Mouse (Mus musculus) kidney, embryonic 16.5 days (tissue): ENCODE results near the gene Rab40c. TPM values are rescaled to one million over a fixed set of nuclear protein-coding genes. Genes with fewer than 3 reads are reported as not detected.

Experiments
- ATAC-seq: fragments of 200-750 bp; cut with Nextera tagmentation; 2 replicates; pipeline ENCODE4 v1.8.0; 2017; ENCODE audit warnings: moderate TSS enrichment; ENCODE audit not compliant: low FRiP score, low TSS enrichment
- H3K27ac ChIP-seq: fragments of 300-500 bp; sonication (generic); 2 replicates; pipeline ENCODE4 v1.5.1; 2014; ENCODE audit warnings: low read length
- H3K27me3 ChIP-seq: fragments of 300-500 bp; sonication (generic); 2 replicates; pipeline ENCODE4 v1.6.1; 2014; ENCODE audit warnings: low read length, control low read depth, mixed read lengths; ENCODE audit not compliant: insufficient read depth
- H3K36me3 ChIP-seq: fragments of 300-500 bp; sonication (generic); 2 replicates; pipeline ENCODE4 v1.6.1; 2014; ENCODE audit warnings: low read length, control low read depth, mixed read lengths; ENCODE audit not compliant: insufficient read depth
- H3K4me1 ChIP-seq: fragments of 300-500 bp; sonication (generic); 2 replicates; pipeline ENCODE4 v1.6.1; 2014; ENCODE audit warnings: low read length, control low read depth, mixed read lengths; ENCODE audit not compliant: insufficient read depth
- H3K4me2 ChIP-seq: fragments of 300-500 bp; sonication (generic); replicated peaks from 2 replicates; pipeline ENCODE4 v1.6.1; 2014; ENCODE audit warnings: low read depth, low read length
- H3K4me3 ChIP-seq: fragments of 300-500 bp; sonication (generic); 2 replicates; pipeline ENCODE4 v1.5.1; 2014; ENCODE audit warnings: mild to moderate bottlenecking, low read length
- H3K9ac ChIP-seq: fragments of 300-500 bp; sonication (generic); replicated peaks from 2 replicates; pipeline ENCODE4 v1.6.1; 2014; ENCODE audit warnings: low read length
- H3K9me3 ChIP-seq: fragments of 300-500 bp; sonication (generic); 2 replicates; pipeline ENCODE4 v1.6.1; 2016; ENCODE audit warnings: low read length, control low read depth
- WGBS: fragments of 180-500 bp; shearing (Covaris S2); extraction: QIAGEN DNeasy Blood & Tissue Kit; methylation state at CpG from one replicate; pipeline ENCODE4 v1.1.7; 2014; 5-methylcytosine and 5-hydroxymethylcytosine counted together
- polyA plus RNA-seq: library from polyadenylated mRNA; unstranded; fragments of >200 nt; fragmentation: Nextera tagmentation; extraction: Ambion mirVana; gene quantifications from 2 replicates; pipeline ENCODE4 v1.2.1, GENCODE M21; 2015

The Rab40c gene
- polyA plus RNA-seq: 33.5 and 33.7 TPM in 2 replicates

DNA sequence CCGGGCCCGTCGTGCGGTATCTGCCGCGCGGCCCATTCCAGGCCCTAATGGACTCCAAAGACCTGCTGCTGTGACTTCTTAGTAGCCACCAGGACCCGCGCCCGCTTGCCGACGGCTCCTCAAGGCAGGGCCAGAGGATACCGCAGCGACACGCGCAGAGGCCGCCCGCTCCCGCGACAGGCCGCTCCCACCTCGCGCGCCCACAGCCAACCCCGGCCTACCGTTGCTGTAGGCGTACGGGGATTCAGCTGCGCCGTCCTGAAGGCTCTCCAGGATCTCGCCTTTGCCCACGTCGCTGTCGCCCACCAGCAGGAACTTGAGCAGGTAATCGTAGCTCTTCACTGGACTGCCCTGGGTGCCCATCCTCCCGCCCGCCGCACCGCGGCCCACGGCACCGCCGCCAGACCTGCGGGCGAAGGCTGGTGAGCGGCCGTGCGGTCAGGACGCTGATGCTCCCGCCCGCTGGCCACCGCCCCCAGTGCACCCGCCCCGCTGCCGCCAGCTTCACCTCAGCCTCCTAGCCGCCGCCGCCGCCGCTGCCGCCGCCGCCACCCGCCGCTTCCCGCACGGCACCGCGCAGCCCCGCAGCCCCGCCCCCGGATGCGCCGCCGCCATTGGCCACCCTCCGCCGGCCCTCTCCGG, at the start of gene Rab40c:
TSS of gene Rab40c (minus strand) at position 584 of the 642 bp plus-strand sequence.
- H3K4me1 ChIP-seq: peaks cover 12% of the 10 kb centered on the region
- peak within 1 kb of the TSS; percentile 84 for H3K9ac ChIP-seq
- no peak for ATAC-seq
- peak within 1 kb of the TSS; percentile 69 for H3K4me2 ChIP-seq
- no peaks in the 10 kb centered on the region for H3K36me3 ChIP-seq
- under 1% methylated on average over 59 of the region's 78 CpGs for WGBS
- H3K4me3 ChIP-seq: peak within 1 kb of the TSS; percentile 93
- H3K27ac ChIP-seq: peak within 1 kb of the TSS; percentile 97
- H3K9me3 ChIP-seq: no peaks in the 10 kb centered on the region
- H3K27me3 ChIP-seq: no peaks in the 10 kb centered on the region

DNA sequence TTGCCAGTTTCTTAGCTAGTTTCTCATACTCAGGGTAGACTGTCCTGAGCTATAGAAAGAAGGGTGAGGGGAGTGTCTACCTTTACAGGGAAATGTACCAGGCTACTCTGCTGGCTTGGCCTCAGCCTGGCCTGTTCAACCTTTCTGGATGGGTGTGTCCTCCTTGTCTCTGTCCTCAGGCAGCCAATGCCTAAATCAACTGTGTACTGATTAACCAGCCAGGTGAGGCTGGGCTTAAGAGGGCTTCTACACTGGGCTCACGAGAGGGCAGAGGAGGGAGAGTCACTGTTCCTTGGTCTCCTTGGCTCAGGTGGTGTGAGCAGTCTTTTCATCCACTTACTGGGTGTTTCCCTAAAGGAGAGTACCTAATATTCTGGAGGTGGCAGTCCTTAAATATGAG, 48.6 kb upstream of the Rab40c start:
- Histone ChIP-seq H3K4me1 (peaks cover 9% of the 10 kb centered on the region), H3K36me3 (peaks cover 7% of the 10 kb centered on the region; the same call in 1 of the 2 replicates), H3K9me3 (no peaks in the 10 kb centered on the region), H3K4me3 (no peak overlapping the region), H3K9ac (no peak overlapping the region), H3K4me2 (no peak overlapping the region), H3K27me3 (no peaks in the 10 kb centered on the region), H3K27ac (peak overlapping the region; percentile 43; the same call in 1 of the 2 replicates)
- 29% methylated on average over 1 of the region's 1 CpGs for WGBS
- ATAC-seq: peak; percentile 90

DNA sequence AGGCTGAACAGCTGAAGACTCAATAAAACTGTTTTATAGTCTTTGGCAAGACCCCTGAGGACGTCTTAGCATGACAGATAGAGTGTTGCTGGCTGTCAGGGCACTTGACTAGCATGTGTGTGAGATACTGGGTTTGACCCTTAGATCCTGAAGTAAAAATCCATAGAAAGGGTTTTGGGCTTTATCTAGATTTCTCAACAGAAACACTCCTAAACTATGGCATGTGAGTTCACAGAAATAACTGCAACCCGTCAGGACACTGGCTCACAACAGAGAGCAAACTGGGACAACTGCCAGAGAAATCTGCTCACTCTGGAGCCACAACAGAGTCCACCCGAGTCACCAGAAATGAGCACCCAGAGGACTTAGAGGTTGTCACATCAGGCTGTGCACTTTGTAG, 48.1 kb upstream of the Rab40c start:
- ATAC-seq: peak; percentile 24; the same call in 1 of the 2 replicates
- Histone ChIP-seq H3K27me3 (no peaks in the 10 kb centered on the region), H3K4me1 (peaks cover 9% of the 10 kb centered on the region), H3K36me3 (peaks cover 12% of the 10 kb centered on the region; the same call in 1 of the 2 replicates), H3K27ac (peak overlapping the region; percentile 43; the same call in 1 of the 2 replicates), H3K4me3 (no peak overlapping the region), H3K9me3 (no peaks in the 10 kb centered on the region), H3K9ac (no peak overlapping the region), H3K4me2 (no peak overlapping the region)
- 43% methylated on average over 3 of the region's 3 CpGs for WGBS

DNA sequence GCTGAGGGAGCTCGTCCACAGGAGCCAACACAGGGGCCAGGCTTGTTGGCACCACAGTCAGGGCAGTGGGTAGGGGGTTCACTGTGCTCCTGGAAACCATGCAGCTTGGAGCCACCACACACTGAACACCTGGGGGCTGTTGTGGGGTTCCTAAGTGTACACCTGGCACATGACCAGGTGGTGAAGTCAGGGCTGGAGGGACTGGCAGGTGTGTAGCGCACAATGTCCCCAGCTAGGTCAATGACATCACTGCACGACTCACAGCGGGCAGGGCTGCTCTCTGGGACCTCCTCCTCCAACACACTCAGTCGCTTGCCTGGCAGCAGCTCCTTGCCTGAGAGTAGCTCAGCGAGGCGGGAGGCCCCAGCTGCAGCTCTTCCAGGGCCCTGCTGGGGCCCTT, 44.7 kb upstream of the Rab40c start:
- Histone ChIP-seq H3K27me3 (no peaks in the 10 kb centered on the region), H3K27ac (no peak overlapping the region), H3K4me2 (no peak overlapping the region), H3K9ac (no peak overlapping the region), H3K4me1 (peaks cover 9% of the 10 kb centered on the region), H3K4me3 (no peak overlapping the region), H3K9me3 (no peaks in the 10 kb centered on the region), H3K36me3 (peaks cover 25% of the 10 kb centered on the region; the same call in 1 of the 2 replicates)
- 89% methylated on average over 7 of the region's 7 CpGs for WGBS
- ATAC-seq: no peak

DNA sequence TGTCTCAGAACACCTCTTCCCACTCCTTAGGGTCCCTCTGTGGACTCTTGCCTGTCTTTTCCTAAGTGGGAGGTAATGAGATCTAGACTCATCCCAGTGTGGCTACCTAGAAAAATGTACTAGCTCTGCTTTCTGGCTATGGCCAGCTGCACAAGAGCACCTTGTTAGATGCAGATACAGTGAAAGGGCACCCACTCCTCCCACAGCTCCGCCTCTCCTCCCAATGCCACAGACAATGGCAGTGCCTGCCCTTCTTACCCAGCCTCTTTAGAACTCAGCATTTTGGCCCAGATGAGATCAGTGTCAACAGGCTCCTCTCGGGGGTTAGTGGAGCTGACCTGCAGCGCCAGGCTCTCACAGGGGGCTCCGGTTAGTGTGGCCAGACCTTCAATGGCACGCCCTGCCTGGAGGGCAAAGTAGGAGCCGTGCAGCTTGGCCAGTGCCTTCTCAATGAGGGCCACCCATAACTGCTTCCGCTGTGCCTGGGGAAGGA, 42.9 kb upstream of the Rab40c start:
- Histone ChIP-seq H3K27ac (no peak overlapping the region), H3K9ac (no peak overlapping the region), H3K4me3 (no peak overlapping the region), H3K36me3 (peaks cover 31% of the 10 kb centered on the region; the same call in 1 of the 2 replicates), H3K4me1 (no peaks in the 10 kb centered on the region), H3K27me3 (no peaks in the 10 kb centered on the region), H3K4me2 (no peak overlapping the region), H3K9me3 (no peaks in the 10 kb centered on the region)
- ATAC-seq: no peak
- WGBS: 91% methylated on average over 7 of the region's 7 CpGs

DNA sequence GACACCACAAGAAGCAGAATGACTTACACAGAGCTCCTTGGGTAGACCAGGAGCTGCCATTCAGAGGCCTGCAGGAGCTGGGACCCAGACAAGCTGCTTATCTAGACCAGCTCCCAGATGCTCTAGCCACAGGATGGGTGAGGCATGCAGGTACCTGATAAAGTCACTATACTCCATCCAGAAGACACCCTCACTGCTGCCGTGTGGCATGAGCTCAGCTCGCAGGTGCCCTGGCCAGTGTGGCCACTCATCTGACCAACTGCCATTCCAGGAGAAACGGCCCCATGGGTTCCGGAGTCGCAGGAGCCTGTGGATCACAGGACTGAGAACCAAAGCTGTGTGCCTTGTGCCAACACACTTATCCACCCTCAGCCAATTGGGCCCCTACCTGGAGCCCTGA, 42.0 kb upstream of the Rab40c start:
- no peaks in the 10 kb centered on the region for H3K27me3 ChIP-seq
- no peak for ATAC-seq
- H3K9me3 ChIP-seq: no peaks in the 10 kb centered on the region
- WGBS: 89% methylated on average over 5 of the region's 5 CpGs
- H3K9ac ChIP-seq: no peak overlapping the region
- no peak overlapping the region for H3K4me3 ChIP-seq
- no peaks in the 10 kb centered on the region for H3K4me1 ChIP-seq
- H3K36me3 ChIP-seq: peaks cover 31% of the 10 kb centered on the region; the same call in 1 of the 2 replicates
- H3K4me2 ChIP-seq: no peak overlapping the region
- no peak overlapping the region for H3K27ac ChIP-seq

DNA sequence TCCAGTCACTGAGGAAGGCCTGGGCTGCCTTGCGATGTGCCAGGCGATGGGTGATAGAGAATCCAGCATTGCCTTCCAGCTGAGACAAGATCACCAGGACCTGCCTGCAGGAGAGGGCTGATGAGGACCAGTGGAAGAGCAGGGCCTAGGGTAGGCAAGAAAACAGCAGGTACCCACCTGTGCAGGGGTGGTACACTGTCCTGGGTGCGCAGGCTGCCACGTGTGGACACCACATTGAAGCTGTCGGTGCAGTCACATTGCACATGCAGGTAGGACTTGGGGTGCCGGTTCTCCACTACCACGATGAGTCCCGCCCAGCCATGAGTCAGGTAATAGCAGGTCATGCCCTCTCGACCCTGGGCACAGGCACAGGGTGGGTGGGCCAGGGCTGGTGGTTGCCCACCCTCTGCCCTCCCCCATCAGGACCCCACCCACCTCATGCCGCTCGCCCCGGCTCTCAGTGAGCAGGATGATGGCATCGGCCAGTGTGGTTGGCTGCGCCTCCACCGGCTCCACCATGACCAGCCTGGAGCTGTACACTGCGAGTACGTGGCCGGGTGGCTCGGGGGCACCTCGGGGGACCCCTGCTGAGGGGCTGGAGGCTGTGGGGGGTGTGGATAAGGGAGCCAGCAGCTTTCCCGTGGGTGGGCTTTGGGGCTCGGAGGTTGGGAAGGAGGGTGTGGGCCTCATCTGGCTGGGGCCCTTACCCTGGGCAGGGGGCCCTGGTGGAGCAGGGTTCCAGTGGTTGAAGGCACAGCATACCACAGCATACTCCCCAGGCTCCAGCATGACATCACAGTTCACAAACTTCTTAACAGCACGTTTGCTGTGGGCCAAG, 40.3 kb upstream of the Rab40c start:
- no peak overlapping the region for H3K9ac ChIP-seq
- no peaks in the 10 kb centered on the region for H3K9me3 ChIP-seq
- no peak overlapping the region for H3K4me3 ChIP-seq
- WGBS: 88% methylated on average over 23 of the region's 23 CpGs
- H3K4me1 ChIP-seq: no peaks in the 10 kb centered on the region
- peaks cover 31% of the 10 kb centered on the region; the same call in 1 of the 2 replicates for H3K36me3 ChIP-seq
- H3K27me3 ChIP-seq: no peaks in the 10 kb centered on the region
- no peak overlapping the region for H3K4me2 ChIP-seq
- ATAC-seq: no peak
- H3K27ac ChIP-seq: no peak overlapping the region

DNA sequence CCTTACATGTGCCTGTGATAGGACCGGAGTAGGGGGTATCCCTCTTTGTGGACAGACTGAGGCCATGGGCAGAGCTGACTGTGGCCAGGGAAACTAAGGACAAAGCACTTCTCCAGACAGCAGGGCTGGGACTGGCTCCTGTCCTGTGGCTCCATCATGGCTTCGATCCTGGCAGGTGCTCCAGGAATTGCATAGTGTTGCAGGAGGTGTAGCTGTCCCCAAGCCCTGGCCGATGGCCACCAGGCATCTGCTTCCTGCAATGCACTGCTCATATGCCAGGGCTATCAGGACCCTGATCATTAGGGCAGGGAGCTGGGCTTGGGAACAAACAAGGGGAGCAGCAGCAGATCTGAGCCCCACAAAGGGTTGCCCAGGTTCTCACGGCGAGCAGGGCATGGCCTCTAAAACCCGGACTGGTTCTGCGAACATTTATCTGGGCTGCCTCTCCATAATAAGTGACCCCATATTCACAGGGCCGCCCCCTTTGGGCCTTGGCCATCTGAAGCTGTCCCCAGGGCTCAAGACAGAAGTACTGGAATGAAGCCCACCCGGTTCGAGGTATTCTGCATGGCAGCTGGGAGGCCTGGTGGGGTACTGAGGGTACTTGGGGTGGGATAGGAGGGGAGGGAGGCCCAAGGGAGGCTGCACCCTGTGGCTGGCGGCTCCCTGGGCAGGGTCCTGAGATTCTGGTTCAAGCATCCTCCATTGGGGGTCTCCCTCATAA, 39.4 kb upstream of the Rab40c start:
- H3K4me3 ChIP-seq: no peak overlapping the region
- peaks cover 28% of the 10 kb centered on the region; the same call in 1 of the 2 replicates for H3K36me3 ChIP-seq
- 95% methylated on average over 11 of the region's 11 CpGs for WGBS

DNA sequence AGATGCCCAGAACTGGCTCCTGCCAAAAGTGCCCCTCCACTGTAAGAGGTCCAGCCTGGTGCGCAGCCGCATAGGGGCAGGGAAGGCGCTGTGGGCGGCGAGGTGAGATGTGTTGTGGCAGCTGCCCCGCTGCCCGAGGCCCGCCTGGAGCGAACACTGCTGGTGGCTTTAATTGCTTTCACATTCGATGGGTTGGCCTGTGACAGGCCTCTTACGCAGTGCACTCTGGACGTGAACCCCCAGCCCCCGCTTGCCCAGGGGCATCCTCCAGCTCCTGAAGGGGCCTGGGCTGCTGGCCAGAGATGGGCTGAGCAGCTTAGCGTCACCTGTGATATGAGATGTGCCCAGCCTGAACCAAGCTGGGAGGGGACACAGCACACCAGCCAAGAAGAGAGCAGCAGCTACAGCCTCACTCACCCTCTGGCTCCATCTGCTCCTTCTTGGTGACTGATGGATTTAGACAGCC, 38.1 kb upstream of the Rab40c start:
- H3K9ac ChIP-seq: no peak overlapping the region
- no peaks in the 10 kb centered on the region for H3K9me3 ChIP-seq
- no peak overlapping the region for H3K27ac ChIP-seq
- H3K4me1 ChIP-seq: no peaks in the 10 kb centered on the region
- no peak for ATAC-seq
- WGBS: 79% methylated on average over 14 of the region's 14 CpGs
- peaks cover 19% of the 10 kb centered on the region; the same call in 1 of the 2 replicates for H3K36me3 ChIP-seq
- H3K4me2 ChIP-seq: no peak overlapping the region
- H3K4me3 ChIP-seq: no peak overlapping the region
- peaks cover 9% of the 10 kb centered on the region; the same call in 1 of the 2 replicates for H3K27me3 ChIP-seq

More for the DNA sequence above, 39.4 kb upstream of the Rab40c start:
- no peaks in the 10 kb centered on the region for H3K4me1 ChIP-seq
- H3K27me3 ChIP-seq: no peaks in the 10 kb centered on the region
- no peak overlapping the region for H3K9ac ChIP-seq
- H3K9me3 ChIP-seq: no peaks in the 10 kb centered on the region
- H3K4me2 ChIP-seq: no peak overlapping the region
- no peak for ATAC-seq
- no peak overlapping the region for H3K27ac ChIP-seq
